Mouse (Mus musculus) liver, embryonic 18 days (tissue): ENCODE results near the gene Alms1. TPM values are rescaled to one million over a fixed set of nuclear protein-coding genes. Genes with fewer than 3 reads are reported as not detected.

Source experiments
- polyA plus RNA-seq: library from polyadenylated mRNA; depleted of rRNA; stranded (reverse); fragments of >200 nt; gene quantifications from 2 replicates; pipeline ENCODE4 v1.2.3, GENCODE M21; 2012; rRNA removed

Alms1 gene
- polyA plus RNA-seq, result 1.0 and 1.1 TPM in 2 replicates

GRCm38 (mm10) chr6:85587396-85588143 lies at the start of gene Alms1:
TSS of gene Alms1 (plus strand) at chr6:85587531.

GRCm38 (mm10) chr6:85713105-85713504 lies 125.8 kb downstream of the Alms1 start, which contains the start of gene Nat8f7:
TSS of gene Nat8f7 (minus strand) at chr6:85713205.

Other genes starting within 250 kb of the Alms1 start
- gene Rab11fip5, start 212.9 kb upstream of the Alms1 start, polyA plus RNA-seq, result 0.70 TPM in 2 replicates
- not detected in 2 replicates for gene Noto, start 163.6 kb upstream of the Alms1 start, polyA plus RNA-seq
- gene Smyd5, start 155.5 kb upstream of the Alms1 start, polyA plus RNA-seq, result 13.8 and 15.2 TPM in 2 replicates
- 109 and 115 TPM in 2 replicates for gene Cct7, start 136.0 kb upstream of the Alms1 start, polyA plus RNA-seq
- 10.3 and 10.8 TPM in 2 replicates for gene Pradc1, start 135.6 kb upstream of the Alms1 start, polyA plus RNA-seq
- under 0.01 and 0.01 TPM in 2 replicates for gene Fbxo41, start 84.5 kb upstream of the Alms1 start, polyA plus RNA-seq
- gene Egr4, start 73.9 kb upstream of the Alms1 start, polyA plus RNA-seq, result not detected in 2 replicates
- gene Nat8f7, start 125.7 kb downstream of the Alms1 start, polyA plus RNA-seq, result 0.01 and 0.02 TPM in 2 replicates
- gene Nat8f3, start 178.2 kb downstream of the Alms1 start, polyA plus RNA-seq, result 0.04 TPM in 1 of 2 replicates, not detected in the other
- 0.06 TPM in 1 of 2 replicates, not detected in the other for gene Nat8f6, start 233.4 kb downstream of the Alms1 start, polyA plus RNA-seq
- 0.02 TPM in 1 of 2 replicates, not detected in the other for gene Nat8f5, start 233.4 kb downstream of the Alms1 start, polyA plus RNA-seq
- 0.03 and 0.12 TPM in 2 replicates for gene Nat8, start 244.6 kb downstream of the Alms1 start, polyA plus RNA-seq